Mouse (Mus musculus) heart, embryonic 11.5 days (tissue): ENCODE measurements around the gene Slc23a2. TPM values are rescaled to one million over a fixed set of nuclear protein-coding genes. Genes with fewer than 3 reads are reported as not detected.

Source experiments
- ATAC-seq: fragments of 200-750 bp; cut with Nextera tagmentation; replicated peaks from 2 replicates; pipeline ENCODE4 v1.8.0; 2017; ENCODE audit warnings: moderate library complexity; ENCODE audit not compliant: insufficient number of reproducible peaks, low FRiP score, low TSS enrichment
- H3K27ac ChIP-seq: fragments of 300-500 bp; sonication (generic); 2 replicates; pipeline ENCODE4 v1.5.1; 2014; ENCODE audit warnings: mild to moderate bottlenecking, low read depth, low read length
- H3K27me3 ChIP-seq: fragments of 300-500 bp; sonication (generic); 2 replicates; pipeline ENCODE4 v1.6.1; 2014; ENCODE audit warnings: mild to moderate bottlenecking, low read length, mixed read lengths; ENCODE audit not compliant: control insufficient read depth, insufficient read depth
- H3K36me3 ChIP-seq: fragments of 300-500 bp; sonication (generic); 2 replicates; pipeline ENCODE4 v1.6.1; 2014; ENCODE audit warnings: mild to moderate bottlenecking, low read length, moderate library complexity, mixed read lengths; ENCODE audit not compliant: control insufficient read depth, insufficient read depth
- H3K4me1 ChIP-seq: fragments of 300-500 bp; sonication (generic); 2 replicates; pipeline ENCODE4 v1.6.1; 2014; ENCODE audit warnings: low read length; ENCODE audit not compliant: control insufficient read depth, insufficient read depth
- H3K4me2 ChIP-seq: fragments of 300-500 bp; sonication (generic); 2 replicates; pipeline ENCODE4 v1.6.1; 2014; ENCODE audit warnings: mild to moderate bottlenecking, moderate library complexity
- H3K4me3 ChIP-seq: fragments of 300-500 bp; sonication (generic); 2 replicates; pipeline ENCODE4 v1.5.1; 2014; ENCODE audit warnings: low read depth, low read length
- H3K9ac ChIP-seq: fragments of 300-500 bp; sonication (generic); 2 replicates; pipeline ENCODE4 v1.6.1; 2014; ENCODE audit warnings: mild to moderate bottlenecking, low read depth, low read length, moderate library complexity
- H3K9me3 ChIP-seq: fragments of 300-500 bp; sonication (generic); replicated peaks from 2 replicates; pipeline ENCODE4 v1.6.1; 2016; ENCODE audit warnings: low read length; ENCODE audit not compliant: control insufficient read depth
- WGBS: fragments of 180-500 bp; shearing (Covaris S2); extraction: QIAGEN DNeasy Blood & Tissue Kit; methylation state at CpG from one replicate; pipeline ENCODE4 v1.1.7; 2014; ENCODE audit not compliant: insufficient replicate concordance; 5-methylcytosine and 5-hydroxymethylcytosine counted together
- polyA plus RNA-seq: library from polyadenylated mRNA; unstranded; fragments of >200 nt; fragmentation: Nextera tagmentation; extraction: Ambion mirVana; gene quantifications from 2 replicates; pipeline ENCODE4 v1.2.1, GENCODE M21; 2014

Slc23a2 gene
- polyA plus RNA-seq, 1 experiment from 2014 or later, result 8.7 TPM

DNA sequence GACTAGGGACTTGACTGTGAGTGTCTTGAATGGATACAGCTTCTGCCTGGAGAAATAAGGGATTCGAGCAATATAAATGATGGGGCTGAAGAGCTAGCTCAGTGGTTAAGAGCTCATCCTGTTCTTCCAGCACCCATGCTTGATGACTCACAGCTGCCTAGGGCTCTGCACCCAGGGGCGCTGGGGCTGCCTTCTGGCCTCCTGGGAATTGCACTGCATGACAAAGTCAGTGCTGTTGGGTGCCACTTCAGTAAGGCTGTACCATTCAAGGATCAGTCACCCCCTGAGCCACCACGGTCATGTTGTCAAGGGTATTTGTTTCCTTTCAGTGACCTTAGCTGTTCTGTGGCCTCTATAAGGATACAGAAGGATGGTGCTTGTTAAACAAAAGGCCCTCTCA lies 81.1 kb downstream of the Slc23a2 start:
- WGBS, result 75% methylated on average over 3 of the region's 3 CpGs
- peaks cover 6% of the 10 kb centered on the region for H3K4me1 ChIP-seq
- H3K4me2 ChIP-seq, result no peak overlapping the region
- no peaks in the 10 kb centered on the region for H3K9me3 ChIP-seq
- no peak overlapping the region for H3K27ac ChIP-seq
- H3K27me3 ChIP-seq, result no peaks in the 10 kb centered on the region
- peaks cover 2% of the 10 kb centered on the region; the same call in 1 of the 2 replicates for H3K36me3 ChIP-seq
- no peak overlapping the region for H3K4me3 ChIP-seq
- H3K9ac ChIP-seq, result no peak overlapping the region
- ATAC-seq, result no peak

DNA sequence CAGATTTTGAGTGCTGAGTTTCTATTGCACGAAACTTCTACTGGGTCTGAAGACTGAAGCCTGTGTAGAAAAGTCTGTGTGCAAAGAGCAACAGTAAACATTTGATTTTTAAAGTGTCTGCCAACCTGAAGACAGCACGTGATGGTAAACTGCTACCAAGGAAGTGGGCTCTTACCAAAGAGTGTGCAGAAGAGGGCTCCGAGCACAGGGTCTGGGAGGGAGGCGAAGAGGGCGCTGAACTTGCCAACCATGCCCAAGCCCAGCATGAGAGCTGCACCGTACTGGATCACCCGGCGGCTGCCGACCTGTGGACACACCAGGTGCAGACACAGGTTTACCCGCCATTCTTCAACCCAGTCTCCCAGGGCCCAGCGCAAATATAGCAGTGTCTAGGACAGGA lies 83.0 kb downstream of the Slc23a2 start:
- Histone ChIP-seq H3K4me3 (no peak overlapping the region), H3K9me3 (no peaks in the 10 kb centered on the region), H3K36me3 (peaks cover 5% of the 10 kb centered on the region; the same call in 1 of the 2 replicates), H3K27me3 (no peaks in the 10 kb centered on the region), H3K4me2 (no peak overlapping the region), H3K4me1 (peaks cover 6% of the 10 kb centered on the region), H3K9ac (no peak overlapping the region), H3K27ac (no peak overlapping the region)
- no peak for ATAC-seq
- WGBS, result 93% methylated on average over 11 of the region's 11 CpGs

DNA sequence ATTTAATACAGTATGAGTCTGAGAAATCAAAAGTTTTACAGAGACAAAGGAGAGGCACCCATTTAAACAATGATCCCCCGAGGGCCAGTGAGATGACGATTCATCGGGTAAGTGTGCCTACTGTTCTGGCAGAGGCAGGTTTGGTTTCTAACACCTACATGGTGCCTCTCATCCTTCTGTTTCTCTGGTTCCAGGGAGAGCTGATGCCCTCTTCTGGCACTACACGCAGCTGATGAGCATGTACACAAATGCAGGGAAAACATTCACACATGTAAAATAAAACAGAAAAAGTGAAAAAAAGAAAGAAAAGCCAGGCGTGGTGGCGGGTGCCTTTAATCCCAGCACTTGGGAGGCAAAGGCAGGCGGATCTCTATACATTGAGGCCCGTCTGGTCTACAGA lies 85.0 kb downstream of the Slc23a2 start:
- Histone ChIP-seq H3K9me3 (no peaks in the 10 kb centered on the region), H3K36me3 (peaks cover 2% of the 10 kb centered on the region; the same call in 1 of the 2 replicates), H3K4me1 (peaks cover 22% of the 10 kb centered on the region), H3K27me3 (no peaks in the 10 kb centered on the region), H3K4me3 (no peak overlapping the region), H3K4me2 (no peak overlapping the region), H3K27ac (no peak overlapping the region), H3K9ac (no peak overlapping the region)
- WGBS, result 87% methylated on average over 8 of the region's 8 CpGs
- no peak for ATAC-seq

- H3K4me2 ChIP-seq, result no peak overlapping the region
- ATAC-seq, result no peak
- H3K4me3 ChIP-seq, result no peak overlapping the region
- H3K36me3 ChIP-seq, result 0 out of 2 replicates have a peak, but pooled peaks cover 2% of the 10 kb centered on the region
- H3K9ac ChIP-seq, result no peak overlapping the region
- 37% methylated on average over 8 of the region's 8 CpGs for WGBS
- H3K27ac ChIP-seq, result peak overlapping the region; percentile 24; the same call in 1 of the 2 replicates
- peaks cover 18% of the 10 kb centered on the region for H3K4me1 ChIP-seq
- H3K27me3 ChIP-seq, result no peaks in the 10 kb centered on the region
- no peaks in the 10 kb centered on the region for H3K9me3 ChIP-seq
Observed at GRCm38 (mm10) chr2:132055349-132055753, 89.6 kb downstream of the Slc23a2 start.

GRCm38 (mm10) chr2:132053824-132054223 lies 91.1 kb downstream of the Slc23a2 start:
- no peak for ATAC-seq
- no peak overlapping the region for H3K27ac ChIP-seq
- H3K9ac ChIP-seq, result no peak overlapping the region
- WGBS, result 86% methylated on average over 4 of the region's 4 CpGs
- no peak overlapping the region for H3K4me2 ChIP-seq
- H3K4me1 ChIP-seq, result peaks cover 18% of the 10 kb centered on the region
- H3K36me3 ChIP-seq, result 0 out of 2 replicates have a peak, but pooled peaks cover 2% of the 10 kb centered on the region
- no peaks in the 10 kb centered on the region for H3K9me3 ChIP-seq
- no peak overlapping the region for H3K4me3 ChIP-seq
- H3K27me3 ChIP-seq, result no peaks in the 10 kb centered on the region

GRCm38 (mm10) chr2:132051798-132052197 lies 93.1 kb downstream of the Slc23a2 start:
- H3K4me1 ChIP-seq, result peaks cover 18% of the 10 kb centered on the region
- H3K36me3 ChIP-seq, result no peaks in the 10 kb centered on the region
- H3K9me3 ChIP-seq, result no peaks in the 10 kb centered on the region
- no peak for ATAC-seq
- no peaks in the 10 kb centered on the region for H3K27me3 ChIP-seq
- H3K27ac ChIP-seq, result no peak overlapping the region
- no peak overlapping the region for H3K4me2 ChIP-seq
- 56% methylated on average over 5 of the region's 5 CpGs for WGBS
- H3K9ac ChIP-seq, result no peak overlapping the region
- H3K4me3 ChIP-seq, result no peak overlapping the region

DNA sequence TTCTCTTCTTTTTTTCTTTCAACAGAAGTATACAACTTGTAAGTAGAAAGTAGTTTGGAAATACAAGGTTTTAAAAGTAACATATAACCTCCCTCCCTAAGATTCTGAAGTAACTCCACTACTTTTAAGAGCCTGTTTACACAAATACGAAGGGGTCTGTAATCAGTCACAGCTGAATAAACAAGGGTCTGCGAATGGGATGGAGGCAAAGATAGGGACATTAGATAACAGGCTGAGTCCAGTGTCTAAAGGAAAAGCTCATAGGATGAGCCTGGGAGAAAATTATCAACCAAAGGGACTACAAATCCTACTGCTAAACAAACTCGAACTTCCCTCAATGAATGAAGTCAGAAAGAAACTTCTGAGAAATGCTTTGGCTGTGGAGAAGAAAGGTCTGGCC lies 95.0 kb downstream of the Slc23a2 start:
- no peaks in the 10 kb centered on the region for H3K36me3 ChIP-seq

GRCm38 (mm10) chr2:132049491-132049890 lies 95.4 kb downstream of the Slc23a2 start:
- WGBS, result 61% methylated on average over 3 of the region's 3 CpGs
- no peaks in the 10 kb centered on the region for H3K9me3 ChIP-seq
- ATAC-seq, result no peak
- no peaks in the 10 kb centered on the region for H3K36me3 ChIP-seq
- H3K4me3 ChIP-seq, result no peak overlapping the region
- no peak overlapping the region for H3K9ac ChIP-seq
- H3K4me2 ChIP-seq, result no peak overlapping the region
- H3K27ac ChIP-seq, result no peak overlapping the region
- H3K4me1 ChIP-seq, result no peaks in the 10 kb centered on the region
- no peaks in the 10 kb centered on the region for H3K27me3 ChIP-seq

More for the DNA sequence above, 95.0 kb downstream of the Slc23a2 start:
- no peak for ATAC-seq
- Histone ChIP-seq H3K4me2 (no peak overlapping the region), H3K27me3 (no peaks in the 10 kb centered on the region), H3K4me3 (no peak overlapping the region), H3K4me1 (peaks cover 3% of the 10 kb centered on the region), H3K9me3 (no peaks in the 10 kb centered on the region), H3K9ac (no peak overlapping the region), H3K27ac (no peak overlapping the region)
- WGBS, result 25% methylated on average over 3 of the region's 3 CpGs

GRCm38 (mm10) chr2:132048143-132048772 lies 96.7 kb downstream of the Slc23a2 start:
- Histone ChIP-seq H3K9ac (no peak overlapping the region), H3K27me3 (no peaks in the 10 kb centered on the region), H3K4me3 (no peak overlapping the region), H3K27ac (no peak overlapping the region), H3K4me2 (no peak overlapping the region), H3K4me1 (peaks cover 5% of the 10 kb centered on the region), H3K36me3 (no peaks in the 10 kb centered on the region), H3K9me3 (no peaks in the 10 kb centered on the region)
- WGBS, result 73% methylated on average over 11 of the region's 11 CpGs
- ATAC-seq, result no peak
